Mouse (Mus musculus): ENCODE data around the gene Fam160a1. TPM values are rescaled to one million over a fixed set of nuclear protein-coding genes. Genes with fewer than 3 reads are reported as not detected.

Gene Fam160a1
- polyA plus RNA-seq, 1 experiment from 2014 or later: 6.5 TPM

- Histone ChIP-seq H3K27me3 (replicated peaks; ENCODE audit: control insufficient read depth, insufficient read depth, low read length) (no peaks in the 10 kb centered on the region), H3K9ac (ENCODE audit: low read depth, low read length) (no peak overlapping the region), H3K4me3 (ENCODE audit: low read depth, low read length) (no peak overlapping the region), H3K36me3 (ENCODE audit: control insufficient read depth, insufficient read depth, low read length) (no peaks in the 10 kb centered on the region), H3K4me2 (ENCODE audit: low read depth, low read length) (no peak overlapping the region), H3K9me3 (ENCODE audit: control insufficient read depth, low read length) (no peaks in the 10 kb centered on the region), H3K4me1 (ENCODE audit: control insufficient read depth, insufficient read depth, low read length) (no peaks in the 10 kb centered on the region; the same call in 1 of the 2 replicates), H3K27ac (replicated peaks; ENCODE audit: low read depth, low read length) (no peak overlapping the region)
- WGBS: 83% methylated on average over 10 of the region's 10 CpGs
- ATAC-seq (ENCODE audit: low read depth) (no peak), DNase-seq (ENCODE audit: low spot score) (no peak)
Measured at GRCm38 (mm10) chr3:85661926-85662813, 154.9 kb downstream of the Fam160a1 start.

- Histone ChIP-seq H3K9me3 (ENCODE audit: control insufficient read depth, low read length) (no peaks in the 10 kb centered on the region), H3K27ac (replicated peaks; ENCODE audit: low read depth, low read length) (no peak overlapping the region), H3K9ac (ENCODE audit: low read depth, low read length) (no peak overlapping the region), H3K4me2 (ENCODE audit: low read depth, low read length) (no peak overlapping the region), H3K4me3 (ENCODE audit: low read depth, low read length) (no peak overlapping the region), H3K4me1 (ENCODE audit: control insufficient read depth, insufficient read depth, low read length) (no peaks in the 10 kb centered on the region; the same call in 1 of the 2 replicates), H3K27me3 (replicated peaks; ENCODE audit: control insufficient read depth, insufficient read depth, low read length) (no peaks in the 10 kb centered on the region), H3K36me3 (ENCODE audit: control insufficient read depth, insufficient read depth, low read length) (no peaks in the 10 kb centered on the region)
- WGBS: 78% methylated on average over 7 of the region's 7 CpGs
- DNase-seq (ENCODE audit: low spot score) (no peak), ATAC-seq (ENCODE audit: low read depth) (no peak)
Measured at GRCm38 (mm10) chr3:85659681-85660080, 157.4 kb downstream of the Fam160a1 start.

GRCm38 (mm10) chr3:85655538-85655937, 161.6 kb downstream of the Fam160a1 start:
- Histone ChIP-seq H3K9me3 (ENCODE audit: control insufficient read depth, low read length) (no peaks in the 10 kb centered on the region), H3K4me3 (ENCODE audit: low read depth, low read length) (no peak overlapping the region), H3K27me3 (replicated peaks; ENCODE audit: control insufficient read depth, insufficient read depth, low read length) (no peaks in the 10 kb centered on the region), H3K27ac (replicated peaks; ENCODE audit: low read depth, low read length) (no peak overlapping the region), H3K9ac (ENCODE audit: low read depth, low read length) (no peak overlapping the region), H3K4me1 (ENCODE audit: control insufficient read depth, insufficient read depth, low read length) (no peaks in the 10 kb centered on the region; the same call in 1 of the 2 replicates), H3K4me2 (ENCODE audit: low read depth, low read length) (no peak overlapping the region), H3K36me3 (ENCODE audit: control insufficient read depth, insufficient read depth, low read length) (peaks cover 5% of the 10 kb centered on the region; the same call in 1 of the 2 replicates)
- DNase-seq (ENCODE audit: low spot score): no peak
- 94% methylated on average over 3 of the region's 3 CpGs for WGBS
- ATAC-seq (ENCODE audit: low read depth): no peak

GRCm38 (mm10) chr3:85652727-85653665, 164.1 kb downstream of the Fam160a1 start:
- Histone ChIP-seq H3K9ac (ENCODE audit: low read depth, low read length) (no peak overlapping the region), H3K36me3 (ENCODE audit: control insufficient read depth, insufficient read depth, low read length) (peaks cover 5% of the 10 kb centered on the region; the same call in 1 of the 2 replicates), H3K4me3 (ENCODE audit: low read depth, low read length) (no peak overlapping the region), H3K27me3 (replicated peaks; ENCODE audit: control insufficient read depth, insufficient read depth, low read length) (no peaks in the 10 kb centered on the region), H3K4me1 (ENCODE audit: control insufficient read depth, insufficient read depth, low read length) (no peaks in the 10 kb centered on the region), H3K27ac (replicated peaks; ENCODE audit: low read depth, low read length) (no peak overlapping the region), H3K9me3 (ENCODE audit: control insufficient read depth, low read length) (no peaks in the 10 kb centered on the region), H3K4me2 (ENCODE audit: low read depth, low read length) (no peak overlapping the region)
- peak; percentile 59 for DNase-seq (ENCODE audit: low spot score)
- 79% methylated on average over 4 of the region's 4 CpGs for WGBS
- ATAC-seq (ENCODE audit: low read depth): no peak; the same call in 1 of the 2 replicates

GRCm38 (mm10) chr3:85649176-85649575, 167.9 kb downstream of the Fam160a1 start:
- WGBS: 93% methylated on average over 4 of the region's 4 CpGs

GRCm38 (mm10) chr3:85645517-85646004, 171.5 kb downstream of the Fam160a1 start:
- no peaks in the 10 kb centered on the region for H3K36me3 ChIP-seq (ENCODE audit: control insufficient read depth, insufficient read depth, low read length)
- no peak overlapping the region for H3K27ac ChIP-seq (replicated peaks; ENCODE audit: low read depth, low read length)
- no peaks in the 10 kb centered on the region for H3K9me3 ChIP-seq (ENCODE audit: control insufficient read depth, low read length)
- no peak overlapping the region for H3K4me3 ChIP-seq (ENCODE audit: low read depth, low read length)
- WGBS: 82% methylated on average over 7 of the region's 7 CpGs
- ATAC-seq (ENCODE audit: low read depth): no peak
- no peak overlapping the region for H3K9ac ChIP-seq (ENCODE audit: low read depth, low read length)
- DNase-seq (ENCODE audit: low spot score): no peak
- no peaks in the 10 kb centered on the region for H3K27me3 ChIP-seq (replicated peaks; ENCODE audit: control insufficient read depth, insufficient read depth, low read length)
- H3K4me2 ChIP-seq (ENCODE audit: low read depth, low read length): no peak overlapping the region
- H3K4me1 ChIP-seq (ENCODE audit: control insufficient read depth, insufficient read depth, low read length): no peaks in the 10 kb centered on the region

More at GRCm38 (mm10) chr3:85649176-85649575, 167.9 kb downstream of the Fam160a1 start:
- no peaks in the 10 kb centered on the region for H3K27me3 ChIP-seq (replicated peaks; ENCODE audit: control insufficient read depth, insufficient read depth, low read length)
- H3K27ac ChIP-seq (replicated peaks; ENCODE audit: low read depth, low read length): no peak overlapping the region
- no peaks in the 10 kb centered on the region for H3K4me1 ChIP-seq (ENCODE audit: control insufficient read depth, insufficient read depth, low read length)
- peaks cover 4% of the 10 kb centered on the region; the same call in 1 of the 2 replicates for H3K36me3 ChIP-seq (ENCODE audit: control insufficient read depth, insufficient read depth, low read length)
- H3K4me2 ChIP-seq (ENCODE audit: low read depth, low read length): no peak overlapping the region
- H3K9ac ChIP-seq (ENCODE audit: low read depth, low read length): no peak overlapping the region
- ATAC-seq (ENCODE audit: low read depth): no peak
- no peaks in the 10 kb centered on the region for H3K9me3 ChIP-seq (ENCODE audit: control insufficient read depth, low read length)
- DNase-seq (ENCODE audit: low spot score): no peak
- H3K4me3 ChIP-seq (ENCODE audit: low read depth, low read length): no peak overlapping the region

GRCm38 (mm10) chr3:85644814-85645213, 172.3 kb downstream of the Fam160a1 start:
- Histone ChIP-seq H3K9ac (ENCODE audit: low read depth, low read length) (no peak overlapping the region), H3K36me3 (ENCODE audit: control insufficient read depth, insufficient read depth, low read length) (no peaks in the 10 kb centered on the region), H3K4me1 (ENCODE audit: control insufficient read depth, insufficient read depth, low read length) (no peaks in the 10 kb centered on the region), H3K27ac (replicated peaks; ENCODE audit: low read depth, low read length) (no peak overlapping the region), H3K27me3 (replicated peaks; ENCODE audit: control insufficient read depth, insufficient read depth, low read length) (no peaks in the 10 kb centered on the region), H3K4me3 (ENCODE audit: low read depth, low read length) (no peak overlapping the region), H3K9me3 (ENCODE audit: control insufficient read depth, low read length) (no peaks in the 10 kb centered on the region), H3K4me2 (ENCODE audit: low read depth, low read length) (no peak overlapping the region)
- 85% methylated on average over 3 of the region's 3 CpGs for WGBS
- no peak for DNase-seq (ENCODE audit: low spot score)
- ATAC-seq (ENCODE audit: low read depth): no peak

GRCm38 (mm10) chr3:85641751-85642150, 175.3 kb downstream of the Fam160a1 start:
- ATAC-seq (ENCODE audit: low read depth): no peak; the same call in 1 of the 2 replicates
- Histone ChIP-seq H3K27ac (replicated peaks; ENCODE audit: low read depth, low read length) (no peak overlapping the region), H3K9ac (ENCODE audit: low read depth, low read length) (no peak overlapping the region), H3K27me3 (replicated peaks; ENCODE audit: control insufficient read depth, insufficient read depth, low read length) (no peaks in the 10 kb centered on the region), H3K4me1 (ENCODE audit: control insufficient read depth, insufficient read depth, low read length) (no peaks in the 10 kb centered on the region), H3K36me3 (ENCODE audit: control insufficient read depth, insufficient read depth, low read length) (no peaks in the 10 kb centered on the region), H3K4me3 (ENCODE audit: low read depth, low read length) (no peak overlapping the region), H3K4me2 (ENCODE audit: low read depth, low read length) (no peak overlapping the region), H3K9me3 (ENCODE audit: control insufficient read depth, low read length) (no peaks in the 10 kb centered on the region)
- no peak for DNase-seq (ENCODE audit: low spot score)
- 91% methylated on average over 3 of the region's 3 CpGs for WGBS
